Mouse (Mus musculus): Measurements from ENCODE around the gene Grik4.

The Grik4 gene

GRCm38 (mm10) chr9:42897361-42898051 is 46.8 kb downstream of the Grik4 start:
- DNase-seq, result no peak

DNA sequence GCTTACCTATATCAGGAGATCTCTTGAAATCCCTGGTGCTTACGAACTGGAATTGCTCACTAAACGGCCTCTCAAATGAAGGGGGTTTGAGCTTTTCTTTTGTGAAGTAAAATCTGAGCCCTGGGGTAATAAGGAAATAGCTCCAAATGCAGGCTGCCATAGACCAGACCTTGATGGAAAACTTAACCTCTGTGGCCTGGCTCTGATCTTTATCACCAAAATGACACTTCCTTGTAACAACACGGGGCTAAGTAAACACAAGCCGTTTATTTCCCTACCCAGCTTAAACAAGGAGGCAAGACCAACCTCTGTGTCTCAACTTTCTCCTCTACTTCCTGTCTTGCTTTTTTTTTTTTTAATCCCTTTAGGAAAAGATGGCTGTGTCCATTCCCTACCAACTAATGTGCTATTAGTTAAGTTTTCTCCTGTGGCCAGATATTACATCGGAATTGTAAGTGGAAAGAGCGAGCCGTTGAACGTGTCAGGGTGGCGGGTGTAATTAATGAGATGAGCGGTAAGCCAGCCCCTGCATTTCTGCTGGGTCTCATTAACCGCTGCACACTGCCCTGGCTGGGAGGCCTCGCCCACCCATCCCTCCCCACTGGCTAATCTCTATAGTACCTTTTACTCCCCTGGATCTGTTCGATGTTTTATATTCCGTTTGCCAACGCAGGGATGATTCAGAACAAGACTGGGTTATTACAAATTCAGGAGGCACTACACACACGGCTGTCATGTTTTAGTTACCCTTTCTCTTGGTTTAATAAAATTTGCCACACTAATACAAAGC is 47.7 kb downstream of the Grik4 start:
- DNase-seq, result no peak

- no peak for DNase-seq
These were observed 51.5 kb downstream of the Grik4 start for GRCm38 (mm10) chr9:42892765-42893164.

- no peak for DNase-seq
These were observed 56.4 kb downstream of the Grik4 start for GRCm38 (mm10) chr9:42887930-42888329.

DNA sequence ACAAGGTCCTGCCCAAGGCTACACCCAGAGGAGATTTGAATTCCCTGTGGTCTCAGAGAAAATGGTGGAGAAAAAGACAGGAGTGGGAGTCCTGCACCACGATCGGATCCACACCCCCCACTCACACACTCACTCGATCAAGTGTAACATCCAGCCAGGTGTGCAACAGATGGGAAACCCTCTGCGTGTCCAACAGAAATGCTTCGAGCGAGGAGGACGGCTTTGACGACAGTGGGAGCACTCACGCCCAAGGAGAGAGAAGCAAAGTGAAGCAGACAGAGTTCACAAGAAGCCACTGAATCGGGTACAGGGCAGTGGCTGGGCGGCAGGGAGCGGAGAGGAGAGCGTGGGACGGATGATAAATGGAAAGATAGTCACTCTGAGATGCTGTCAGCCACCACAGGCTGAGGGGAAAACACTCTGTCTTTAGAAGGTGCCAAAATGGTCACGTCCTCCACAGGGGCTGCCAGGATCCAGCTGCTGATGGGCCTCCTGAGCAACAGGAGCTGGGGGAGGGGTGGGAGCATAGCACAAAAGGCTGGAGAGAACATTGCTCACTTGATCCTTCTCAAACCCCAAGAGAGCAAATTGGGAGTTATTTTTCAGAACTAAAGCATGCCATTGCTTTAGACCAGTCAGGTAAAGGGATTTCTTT is 58.1 kb downstream of the Grik4 start:
- DNase-seq, result no peak

DNA sequence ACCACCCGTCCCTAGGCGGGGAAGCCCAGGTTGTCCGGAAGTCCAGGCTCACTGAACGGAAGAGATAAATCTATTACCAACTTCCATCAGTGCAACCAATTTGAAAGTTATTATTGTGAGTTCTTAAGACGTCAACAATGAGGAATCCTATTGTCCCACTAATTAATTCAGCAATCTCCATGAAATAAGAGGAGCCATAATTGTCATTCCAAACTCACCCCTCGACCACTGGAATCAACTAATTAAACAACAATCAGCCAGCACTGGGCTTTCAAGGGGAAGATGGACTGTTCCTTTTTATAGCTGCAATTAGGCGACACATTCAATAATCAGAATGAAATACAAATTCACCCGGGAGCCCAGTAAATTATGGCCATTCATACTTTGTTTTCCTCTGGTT is 58.7 kb downstream of the Grik4 start:
- no peak for DNase-seq

- DNase-seq, result no peak
These were observed 59.2 kb downstream of the Grik4 start for GRCm38 (mm10) chr9:42885123-42885522.

DNA sequence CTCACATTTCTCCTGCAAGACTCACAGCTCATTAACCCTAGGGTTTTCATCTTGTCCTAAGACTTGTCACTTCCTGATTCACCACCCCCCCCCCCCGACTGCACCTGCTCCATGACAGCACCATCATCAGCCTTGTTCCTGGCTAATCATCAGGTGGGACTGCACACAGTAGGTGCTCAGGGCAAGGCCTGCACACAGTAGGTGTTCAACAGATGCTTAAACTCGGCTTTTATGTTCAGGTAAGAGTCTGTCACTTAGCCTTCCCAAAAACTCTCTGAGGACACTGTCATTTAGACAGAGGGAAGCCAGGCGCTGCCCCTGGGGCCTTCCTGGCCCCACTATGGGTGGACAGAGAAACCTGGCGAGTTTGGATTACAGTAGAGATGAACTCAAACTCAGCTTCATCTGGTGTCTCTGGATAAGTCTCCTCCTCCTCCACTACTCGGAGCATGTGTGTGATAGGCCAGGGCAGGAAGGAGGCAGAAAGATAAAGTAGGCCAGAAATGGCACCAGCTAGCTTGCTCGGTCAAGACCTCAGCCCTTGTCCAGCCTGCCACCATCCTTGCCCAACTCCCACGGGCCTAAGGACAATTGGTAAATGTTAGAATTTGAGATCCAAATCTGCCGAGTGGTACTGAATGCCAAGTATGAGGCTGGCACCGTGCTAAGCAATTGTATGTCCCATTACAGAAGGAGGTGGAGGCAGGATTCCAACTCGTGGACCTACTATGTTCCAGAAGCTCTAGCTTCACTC is 61.1 kb downstream of the Grik4 start:
- DNase-seq, result no peak

DNA sequence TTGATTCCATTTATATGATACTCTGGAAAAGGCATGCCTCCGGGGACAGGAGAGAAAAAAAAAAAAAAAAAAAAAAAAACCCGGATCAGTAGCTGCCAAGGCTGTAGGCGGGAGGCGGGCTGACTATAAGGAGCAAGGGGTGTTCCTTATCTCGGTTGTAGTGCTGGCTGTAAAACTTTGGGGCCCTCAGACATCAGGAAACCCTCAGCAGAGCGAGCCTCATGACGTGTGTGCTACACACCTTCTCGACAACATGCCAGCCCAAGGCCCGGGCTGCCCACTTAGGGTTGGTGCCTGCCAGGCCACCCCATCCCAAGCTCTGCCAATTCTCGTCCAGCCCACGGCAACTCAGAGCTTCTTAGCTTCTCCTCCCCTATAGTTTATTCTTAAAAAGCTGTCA is 62.0 kb downstream of the Grik4 start:
- DNase-seq, result no peak

- DNase-seq, result no peak
These were observed 63.3 kb downstream of the Grik4 start for GRCm38 (mm10) chr9:42881040-42881439.

GRCm38 (mm10) chr9:42878401-42878800 is 65.9 kb downstream of the Grik4 start:
- DNase-seq, result no peak

GRCm38 (mm10) chr9:42872885-42873284 is 71.4 kb downstream of the Grik4 start:
- DNase-seq, result no peak

DNA sequence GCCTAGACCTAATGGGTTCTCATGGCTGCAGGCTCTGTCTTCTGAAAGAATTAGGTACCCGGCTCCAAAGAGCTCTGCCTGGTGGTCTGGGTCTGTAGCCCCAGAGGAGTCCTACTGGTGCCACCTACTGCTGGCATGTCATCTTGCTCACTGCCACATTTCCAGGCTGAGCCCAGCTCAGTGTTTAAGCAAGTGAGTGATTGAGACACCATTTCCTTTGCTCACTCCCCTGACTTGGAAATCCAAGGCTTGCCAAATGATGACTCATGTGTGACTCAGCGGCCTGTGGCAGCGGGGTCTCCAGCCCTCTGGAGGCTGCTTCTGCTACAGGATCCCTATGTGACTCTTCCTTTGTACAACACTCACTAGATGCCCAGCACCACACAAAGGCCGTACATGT is 72.6 kb downstream of the Grik4 start:
- DNase-seq, result no peak

- no peak for DNase-seq
These were observed 74.0 kb downstream of the Grik4 start for GRCm38 (mm10) chr9:42870257-42870656.

GRCm38 (mm10) chr9:42868508-42868907 is 75.8 kb downstream of the Grik4 start:
- no peak for DNase-seq

DNA sequence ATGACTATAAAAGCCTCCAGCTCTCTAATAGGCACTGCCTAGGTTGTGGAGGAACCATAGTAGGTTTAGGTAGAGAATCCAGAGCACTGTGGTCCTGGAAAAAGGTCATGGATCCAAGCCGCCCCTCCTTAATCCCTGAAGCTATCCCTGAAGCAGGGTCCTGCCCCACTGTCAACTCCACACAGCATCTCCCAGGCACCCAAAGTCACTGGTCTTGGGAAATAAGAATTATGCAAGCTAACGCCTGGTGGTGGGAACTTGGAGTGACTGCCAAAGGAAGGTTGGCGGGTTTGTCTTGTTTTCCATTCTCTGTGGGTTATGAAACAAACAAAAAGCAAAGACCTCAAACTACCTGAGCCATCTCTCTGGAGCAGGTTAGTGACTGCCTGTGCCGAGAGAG is 77.6 kb downstream of the Grik4 start:
- no peak for DNase-seq

GRCm38 (mm10) chr9:42865036-42865829 is 79.1 kb downstream of the Grik4 start:
- no peak for DNase-seq

DNA sequence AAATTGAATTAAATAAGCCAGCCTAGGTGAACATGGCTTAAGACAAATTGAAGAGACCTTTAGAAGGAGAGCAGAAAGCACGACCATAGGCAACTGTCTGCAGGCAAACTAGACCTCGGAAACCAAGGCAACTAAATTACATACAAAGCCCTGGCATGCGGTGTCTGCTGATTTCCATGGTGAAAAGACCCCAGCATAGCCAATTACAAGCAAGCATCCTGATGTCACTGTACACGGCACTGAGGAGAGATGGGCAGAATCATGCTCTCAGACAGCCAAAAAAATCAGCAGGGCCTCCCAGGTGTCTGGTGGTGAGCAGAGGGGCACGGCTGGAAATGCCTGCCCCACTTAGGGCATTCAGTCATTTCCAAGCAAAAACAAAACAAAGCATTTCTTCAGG is 80.9 kb downstream of the Grik4 start:
- DNase-seq, result no peak

GRCm38 (mm10) chr9:42861711-42862110 is 82.6 kb downstream of the Grik4 start:
- DNase-seq, result no peak

DNA sequence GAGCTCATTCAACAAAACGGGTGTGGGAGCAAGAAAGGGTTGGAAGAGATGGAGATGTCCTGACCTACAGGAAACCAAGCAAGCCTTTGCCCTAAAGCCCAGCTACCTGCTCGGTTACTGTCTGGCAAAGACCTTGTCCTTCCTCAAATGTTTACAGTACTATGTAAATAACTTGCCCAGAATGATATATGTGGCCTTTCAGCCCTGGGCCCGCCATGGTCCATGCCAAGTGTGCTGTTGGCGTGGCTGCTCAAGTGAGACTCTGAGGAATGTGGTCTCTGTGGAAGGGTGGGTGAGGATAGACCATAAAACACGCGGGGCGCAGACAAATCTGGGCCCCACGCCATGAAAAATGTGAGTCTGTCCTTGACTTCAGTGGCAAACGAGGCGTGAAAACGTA is 83.1 kb downstream of the Grik4 start:
- DNase-seq, result no peak

DNA sequence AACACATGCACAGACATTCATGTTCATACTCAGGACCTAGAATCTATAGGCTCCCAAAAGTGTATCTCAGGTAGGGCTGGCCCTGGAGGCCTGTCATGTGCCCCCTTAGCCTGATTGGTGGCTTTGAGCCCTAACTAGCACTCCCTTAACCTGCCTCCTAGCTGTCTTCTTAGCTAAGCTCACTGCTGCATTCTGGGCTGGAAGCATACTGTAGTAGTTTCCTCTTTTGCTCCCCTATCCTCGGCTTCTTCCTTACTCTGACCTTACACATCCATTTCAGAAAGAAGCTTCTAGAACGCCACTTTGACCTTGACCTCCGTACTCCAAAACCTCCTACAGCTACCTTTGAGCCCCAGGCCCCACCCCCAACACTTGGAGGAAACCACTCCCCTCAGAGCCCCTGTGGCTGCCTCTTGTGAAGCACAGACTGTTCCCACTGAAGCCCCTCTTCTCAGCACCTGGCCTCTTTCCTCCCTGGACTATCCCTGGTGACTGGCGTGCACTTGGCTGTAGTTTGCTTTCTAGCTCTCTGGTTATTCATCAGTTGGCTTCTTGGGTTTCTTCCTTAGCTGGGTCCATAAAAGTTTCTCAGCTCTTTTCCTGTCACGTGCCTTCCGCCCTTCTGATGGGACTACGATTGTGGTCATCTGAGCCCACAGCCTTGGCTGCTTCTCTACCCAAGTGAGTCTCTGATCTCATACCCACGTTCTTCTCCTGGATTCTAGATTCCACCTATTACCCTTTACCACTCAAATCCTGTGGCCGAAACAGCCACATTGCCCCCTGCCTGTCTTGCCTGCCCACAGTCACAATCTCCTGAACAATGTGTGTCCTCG is 84.1 kb downstream of the Grik4 start:
- DNase-seq, result no peak

Measured in kidney, adult 8-10 months (tissue).